ENCODE assay signal across 29 mouse cellular contexts in the genomic region with DNA sequence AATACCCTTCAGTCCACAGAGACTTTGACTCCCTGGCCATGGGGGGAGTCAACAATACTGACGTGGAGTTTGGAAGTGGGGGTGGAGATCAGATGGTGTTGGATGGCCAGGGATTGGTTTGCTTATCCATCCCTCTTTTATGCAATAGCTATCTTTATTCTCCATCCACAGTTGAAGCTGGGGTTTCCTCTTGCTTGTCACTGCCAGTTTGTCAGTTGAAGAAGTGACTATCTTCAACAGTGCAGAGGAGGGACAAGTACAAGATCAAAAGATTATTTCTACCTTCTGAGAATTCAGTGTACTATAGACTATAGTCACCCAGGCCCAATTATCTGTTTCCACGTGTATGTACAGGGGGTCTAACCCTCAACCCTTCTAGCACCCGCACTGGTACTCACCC. TPM values are rescaled to one million over a fixed set of nuclear protein-coding genes. Genes with fewer than 3 reads are reported as not detected.
DNase-seq lines count a peak whose midpoint lies in the region; ATAC-seq and TF ChIP-seq lines count a peak whose summit lies in the region.
"Had no signal": no experiment of that assay in that cellular context is flagged by ENCODE, and none has a peak within 500 bp of the region (broad histone marks: within the 10 kb centered on the region; RNA-seq: fewer than 3 reads in every experiment).

No protein-coding gene starts in this region.

- H3K4me2 ChIP-seq in liver, postnatal 0 days (ENCODE audit: low read depth, low read length): peak overlapping the region; percentile 7; the same call in 1 of the 2 replicates
- H3K4me2 ChIP-seq: embryonic facial prominence, embryonic 12.5 days; heart, embryonic 13.5 days had no signal

- peak overlapping the region; percentile 68 for H3K27ac ChIP-seq in liver, adult 2 months (replicated peaks; ENCODE audit: insufficient read depth, low read depth, low read length)
- peak overlapping the region; percentile 98 for H3K27ac ChIP-seq in liver, postnatal 0 days (ENCODE audit: low read depth)
- H3K27ac ChIP-seq: embryonic facial prominence, embryonic 12.5 days; heart, embryonic 13.5 days; kidney, postnatal 0 days had no signal

- peak overlapping the region; percentile 1; the same call in 1 of the 2 replicates for H3K4me3 ChIP-seq in G1E (ENCODE audit: low read depth, low read length)
- no peak overlapping the region for H3K4me3 ChIP-seq in liver, adult 2 months (ENCODE audit: insufficient read depth, low read depth, low read length)
- H3K4me3 ChIP-seq in liver, postnatal 0 days (ENCODE audit: low read depth, low read length): no peak overlapping the region
- H3K4me3 ChIP-seq: embryonic facial prominence, embryonic 12.5 days; erythroblast, embryonic 14.5 days; heart, embryonic 13.5 days had no signal

- TF ChIP-seq EP300 in liver, postnatal 0 days (IDR thresholded peaks at IDR 0.05; ENCODE audit: low read depth): peak; percentile 93

- no peaks in the 10 kb centered on the region; the same call in 1 of the 2 replicates for H3K79me2 ChIP-seq in liver, adult 2 months (ENCODE audit: control insufficient read depth, insufficient read depth, low read length)

- H3K9me3 ChIP-seq in G1E (replicated peaks): no peaks in the 10 kb centered on the region
- H3K9me3 ChIP-seq in liver, postnatal 0 days (ENCODE audit: low read length): no peaks in the 10 kb centered on the region
- H3K9me3 ChIP-seq: embryonic facial prominence, embryonic 12.5 days; heart, embryonic 13.5 days had no signal

- ATAC-seq in G1E (ENCODE audit: extremely low read depth, insufficient number of reproducible peaks, low FRiP score, poor library complexity, severe bottlenecking): peak; percentile 69
- peak; percentile 62 for ATAC-seq in liver, postnatal 0 days
- ATAC-seq: forebrain, embryonic 16.5 days; hindbrain, embryonic 16.5 days had no signal

- no peak for TF ChIP-seq POLR2A in liver, adult 2 months (IDR thresholded peaks at IDR 0.05; ENCODE audit: extremely low read depth, insufficient read depth, low read length)

- H3K9ac ChIP-seq in liver, adult 2 months (ENCODE audit: low read depth, low read length): no peak overlapping the region
- H3K9ac ChIP-seq in liver, postnatal 0 days (replicated peaks): peak overlapping the region; percentile 32; the same call in 1 of the 2 replicates
- H3K9ac ChIP-seq: embryonic facial prominence, embryonic 12.5 days; heart, embryonic 13.5 days had no signal

- no peaks in the 10 kb centered on the region for H3K27me3 ChIP-seq in G1E (ENCODE audit: insufficient read depth, low read length)
- H3K27me3 ChIP-seq in liver, adult 2 months (ENCODE audit: control insufficient read depth, insufficient read depth, low read length): no peaks in the 10 kb centered on the region
- H3K27me3 ChIP-seq in liver, postnatal 0 days (ENCODE audit: insufficient read depth, low read length): no peaks in the 10 kb centered on the region
- H3K27me3 ChIP-seq: embryonic facial prominence, embryonic 12.5 days; heart, embryonic 13.5 days had no signal

- 52% methylated on average over 3 of the region's 3 CpGs for WGBS in liver, adult 2 months
- 41% methylated on average over 3 of the region's 3 CpGs for WGBS in liver, postnatal 0 days (ENCODE audit: insufficient replicate concordance)

- H3K4me1 ChIP-seq in G1E (ENCODE audit: insufficient read depth, low read depth, low read length): peaks cover 82% of the 10 kb centered on the region
- peaks cover 30% of the 10 kb centered on the region for H3K4me1 ChIP-seq in liver, adult 2 months (ENCODE audit: control insufficient read depth, insufficient read depth, low read length)
- peaks cover 65% of the 10 kb centered on the region for H3K4me1 ChIP-seq in liver, postnatal 0 days (ENCODE audit: insufficient read depth)

- DNase-seq in heart, adult 11 months: peak; percentile 79
- no peak for DNase-seq in heart, postnatal 4 days
- DNase-seq in G1E (ENCODE audit: low spot score): peak; percentile 51
- DNase-seq in liver, adult 2 months (ENCODE audit: extremely low read depth, low read depth, low spot score): peak; percentile 75
- peak; percentile 67 for DNase-seq in liver, postnatal 0 days
- no peak for DNase-seq in gastrocnemius, postnatal 10 days
- no peak for DNase-seq in right cerebral cortex, adult 18-20 months
- DNase-seq in kidney, adult 8-10 months: no peak
- DNase-seq: adrenal gland, adult 2 months; cerebellum, adult 8-10 months; kidney, adult 11 months; thymus, adult 18-20 months had no signal

- H3K36me3 ChIP-seq in G1E (replicated peaks): no peaks in the 10 kb centered on the region
- no peaks in the 10 kb centered on the region for H3K36me3 ChIP-seq in liver, adult 2 months (ENCODE audit: control insufficient read depth, insufficient read depth, low read length)
- no peaks in the 10 kb centered on the region for H3K36me3 ChIP-seq in liver, postnatal 0 days (replicated peaks; ENCODE audit: insufficient read depth, low read length)
- H3K36me3 ChIP-seq: embryonic facial prominence, embryonic 12.5 days; heart, embryonic 13.5 days had no signal

- TF ChIP-seq CTCF in G1E (IDR thresholded peaks at IDR 0.05; ENCODE audit: low read depth, low read length): no peak
- no peak for TF ChIP-seq CTCF in liver, adult 2 months (IDR thresholded peaks at IDR 0.05; ENCODE audit: low read depth, low read length)
- TF ChIP-seq CTCF in liver, postnatal 0 days (IDR thresholded peaks at IDR 0.05; ENCODE audit: low read depth): no peak

RNA-seq across cellular contexts. Expression of a gene that starts 7.4 kb away (rescaled TPM):
- 1 to 10 TPM; 1.4 to 1.6 TPM for total RNA-seq in heart, postnatal 4 days (2021)
- 16.5 and 25.1 TPM in 2 replicates for total RNA-seq in G1E (2014; fragmentation: Nextera tagmentation)
- 31.6 and 32.2 TPM in 2 replicates for total RNA-seq in G1E (2017)
- 0.81 and 0.99 TPM in 2 replicates for polyA plus RNA-seq in G1E (2012)
- total RNA-seq in liver, adult 2 months (2014; rRNA removed): 20.0 and 21.3 TPM in 2 replicates
- polyA plus RNA-seq in liver, adult 2 months (2012; rRNA removed): 8.2 and 12.7 TPM in 2 replicates
- polyA plus RNA-seq in liver, postnatal 0 days (2015; fragmentation: Nextera tagmentation; extraction: Ambion mirVana): 29.7 and 29.8 TPM in 2 replicates
- 1 to 10 TPM in 1 of 2 experiments, under 1 TPM in 1; 0.77 to 1.9 TPM for total RNA-seq in gastrocnemius, postnatal 10 days (2021)
- polyA plus RNA-seq: erythroblast, embryonic 14.5 days had no signal

RNA-seq across cellular contexts. Expression of a gene that starts 19.8 kb away (rescaled TPM):
- not detected for total RNA-seq in heart, postnatal 4 days (2021)
- total RNA-seq in G1E (2014; fragmentation: Nextera tagmentation): 8.3 and 10.0 TPM in 2 replicates
- total RNA-seq in G1E (2017): 23.1 and 25.2 TPM in 2 replicates
- polyA plus RNA-seq in G1E (2012): 0.20 and 0.26 TPM in 2 replicates
- total RNA-seq in liver, adult 2 months (2014; rRNA removed): 5.7 and 6.9 TPM in 2 replicates
- 1.1 and 1.3 TPM in 2 replicates for polyA plus RNA-seq in liver, adult 2 months (2012; rRNA removed)
- 5.1 and 7.1 TPM in 2 replicates for polyA plus RNA-seq in liver, postnatal 0 days (2015; fragmentation: Nextera tagmentation; extraction: Ambion mirVana)
- total RNA-seq in gastrocnemius, postnatal 10 days (2021): not detected
- total RNA-seq: layer of hippocampus, adult 18-20 months; midbrain, postnatal 0 days had no signal
- polyA plus RNA-seq: erythroblast, embryonic 14.5 days; forebrain, embryonic 16.5 days had no signal

RNA-seq across cellular contexts. Expression of a gene that starts 30.9 kb away (rescaled TPM):
- 1 to 10 TPM in 1 of 2 experiments, under 1 TPM in 1; 0.63 to 1.1 TPM for total RNA-seq in heart, postnatal 4 days (2021)
- total RNA-seq in G1E (2014; fragmentation: Nextera tagmentation): not detected in 2 replicates
- total RNA-seq in G1E (2017): 0.06 and 0.11 TPM in 2 replicates
- polyA plus RNA-seq in G1E (2012): not detected in 2 replicates
- total RNA-seq in liver, adult 2 months (2014; rRNA removed): under 0.01 and 0.07 TPM in 2 replicates
- 0.02 and 0.06 TPM in 2 replicates for polyA plus RNA-seq in liver, adult 2 months (2012; rRNA removed)
- polyA plus RNA-seq in liver, postnatal 0 days (2015; fragmentation: Nextera tagmentation; extraction: Ambion mirVana): not detected in 2 replicates
- total RNA-seq in gastrocnemius, postnatal 10 days (2021): not detected
- total RNA-seq: gastrocnemius, adult 18-20 months; hematopoietic stem cell, adult 5-6 weeks; layer of hippocampus, adult 18-20 months; layer of hippocampus, postnatal 25 days; left cerebral cortex, postnatal 25 days; midbrain, postnatal 0 days had no signal
- polyA plus RNA-seq: cortical plate, adult 2 months; embryonic facial prominence, embryonic 12.5 days; erythroblast, embryonic 14.5 days; forebrain, embryonic 16.5 days; heart, embryonic 13.5 days; hindbrain, embryonic 16.5 days; kidney, postnatal 0 days; lung, postnatal 0 days; midbrain, postnatal 0 days; small intestine, adult 2 months had no signal

RNA-seq across cellular contexts. Expression of a gene that starts 32.8 kb away (rescaled TPM):
- total RNA-seq in heart, postnatal 4 days (2021): 1 to 10 TPM; 3.6 to 3.9 TPM
- 4.6 and 7.8 TPM in 2 replicates for total RNA-seq in G1E (2014; fragmentation: Nextera tagmentation)
- total RNA-seq in G1E (2017): 2.9 and 4.1 TPM in 2 replicates
- 0.04 and 0.07 TPM in 2 replicates for polyA plus RNA-seq in G1E (2012)
- total RNA-seq in liver, adult 2 months (2014; rRNA removed): 2.8 and 4.0 TPM in 2 replicates
- 0.30 and 0.44 TPM in 2 replicates for polyA plus RNA-seq in liver, adult 2 months (2012; rRNA removed)
- 1.2 and 1.4 TPM in 2 replicates for polyA plus RNA-seq in liver, postnatal 0 days (2015; fragmentation: Nextera tagmentation; extraction: Ambion mirVana)
- 1 to 10 TPM in 1 of 2 experiments, under 1 TPM in 1; 0.87 to 1.9 TPM for total RNA-seq in gastrocnemius, postnatal 10 days (2021)
- polyA plus RNA-seq: erythroblast, embryonic 14.5 days had no signal

RNA-seq across cellular contexts. Expression of a gene that starts 58.3 kb away (rescaled TPM):
- not detected for total RNA-seq in heart, postnatal 4 days (2021)
- total RNA-seq in G1E (2014; fragmentation: Nextera tagmentation): not detected in 2 replicates
- 0.06 and 0.16 TPM in 2 replicates for total RNA-seq in G1E (2017)
- not detected in 2 replicates for polyA plus RNA-seq in G1E (2012)
- total RNA-seq in liver, adult 2 months (2014; rRNA removed): not detected in 2 replicates
- polyA plus RNA-seq in liver, adult 2 months (2012; rRNA removed): not detected in 2 replicates
- polyA plus RNA-seq in liver, postnatal 0 days (2015; fragmentation: Nextera tagmentation; extraction: Ambion mirVana): not detected in 2 replicates
- total RNA-seq in gastrocnemius, postnatal 10 days (2021): not detected
- total RNA-seq: adrenal gland, adult 2 months; gastrocnemius, adult 18-20 months; hematopoietic stem cell, adult 5-6 weeks; layer of hippocampus, adult 18-20 months; layer of hippocampus, postnatal 25 days; left cerebral cortex, postnatal 25 days; midbrain, postnatal 0 days had no signal
- polyA plus RNA-seq: adrenal gland, adult 2 months; cortical plate, adult 2 months; embryonic facial prominence, embryonic 12.5 days; erythroblast, embryonic 14.5 days; forebrain, embryonic 16.5 days; heart, embryonic 13.5 days; hindbrain, embryonic 16.5 days; kidney, postnatal 0 days; limb, embryonic 14.5 days; lung, postnatal 0 days; midbrain, postnatal 0 days; small intestine, adult 2 months; urinary bladder, adult 2 months had no signal

Comparison
In these comparisons a context has a peak if more than half of its experiments do, and no peak if none do; other contexts are left out.
1. DNase-seq: peak in heart, adult 11 months (single experiment), G1E (single experiment), liver, adult 2 months (single experiment) and liver, postnatal 0 days (single experiment); none in heart, postnatal 4 days (single experiment), gastrocnemius, postnatal 10 days (single experiment), right cerebral cortex, adult 18-20 months (single experiment) and kidney, adult 8-10 months (0 of 2).